Mouse (Mus musculus): ENCODE results near the gene Agxt2. TPM values are rescaled to one million over a fixed set of nuclear protein-coding genes. Genes with fewer than 3 reads are reported as not detected.
A peak's percentile ranks its signal among the peaks of the same experiment; 100 is the strongest.

Gene Agxt2
- total RNA-seq (2022), result not detected

GRCm38 (mm10) chr15:10358039-10358948, at the start of gene Agxt2:
Gene Agxt2 (plus strand): TSS chr15:10358532.
- DNase-seq (ENCODE audit: low spot score in 2 of 2), result no peak

GRCm38 (mm10) chr15:10311826-10312225, 46.5 kb upstream of the Agxt2 start:
- no peak for DNase-seq (ENCODE audit: low spot score in 2 of 2)

GRCm38 (mm10) chr15:10313522-10314455, 44.5 kb upstream of the Agxt2 start:
- DNase-seq (ENCODE audit: low spot score in 2 of 2), result peak; percentile 31 to 68

- DNase-seq (ENCODE audit: low spot score in 2 of 2), result no peak
Measured at GRCm38 (mm10) chr15:10325080-10325479, 33.3 kb upstream of the Agxt2 start, which contains the start of gene Gm21973. Gene Gm21973 (plus strand): TSS chr15:10325380.

GRCm38 (mm10) chr15:10330626-10331025, 27.7 kb upstream of the Agxt2 start:
- no peak for DNase-seq (ENCODE audit: low spot score in 2 of 2)

- DNase-seq (ENCODE audit: low spot score in 2 of 2), result no peak
Measured at GRCm38 (mm10) chr15:10332566-10332965, 25.8 kb upstream of the Agxt2 start.

GRCm38 (mm10) chr15:10338606-10339005, 19.7 kb upstream of the Agxt2 start:
- no peak for DNase-seq (ENCODE audit: low spot score in 2 of 2)

- no peak for DNase-seq (ENCODE audit: low spot score in 2 of 2)
Measured at GRCm38 (mm10) chr15:10347044-10347443, 11.3 kb upstream of the Agxt2 start.

- DNase-seq (ENCODE audit: low spot score in 2 of 2), result no peak
Measured at GRCm38 (mm10) chr15:10366331-10366730, 8.0 kb downstream of the Agxt2 start.

- DNase-seq (ENCODE audit: low spot score in 2 of 2), result no peak
Measured at GRCm38 (mm10) chr15:10375404-10375803, 17.1 kb downstream of the Agxt2 start.

- no peak for DNase-seq (ENCODE audit: low spot score in 2 of 2)
Measured at GRCm38 (mm10) chr15:10378338-10378959, 20.1 kb downstream of the Agxt2 start.

GRCm38 (mm10) chr15:10379757-10380458, 21.6 kb downstream of the Agxt2 start:
- DNase-seq (ENCODE audit: low spot score in 2 of 2), result no peak

- DNase-seq (ENCODE audit: low spot score in 2 of 2), result no peak
Measured at GRCm38 (mm10) chr15:10387263-10387662, 28.9 kb downstream of the Agxt2 start.

GRCm38 (mm10) chr15:10399795-10400194, 41.5 kb downstream of the Agxt2 start:
- no peak for DNase-seq (ENCODE audit: low spot score in 2 of 2)

GRCm38 (mm10) chr15:10400415-10400814, 42.1 kb downstream of the Agxt2 start:
- DNase-seq (ENCODE audit: low spot score in 2 of 2), result no peak

- no peak for DNase-seq (ENCODE audit: low spot score in 2 of 2)
Measured at GRCm38 (mm10) chr15:10409842-10410241, 51.5 kb downstream of the Agxt2 start.

- DNase-seq (ENCODE audit: low spot score in 2 of 2), result no peak
Measured at GRCm38 (mm10) chr15:10410881-10411280, 52.5 kb downstream of the Agxt2 start.

GRCm38 (mm10) chr15:10413656-10414055, 55.3 kb downstream of the Agxt2 start:
- DNase-seq (ENCODE audit: low spot score in 2 of 2), result no peak

- DNase-seq (ENCODE audit: low spot score in 2 of 2), result no peak
Measured at GRCm38 (mm10) chr15:10421138-10421784, 62.9 kb downstream of the Agxt2 start.

GRCm38 (mm10) chr15:10421785-10422144, 63.4 kb downstream of the Agxt2 start:
- no peak for DNase-seq (ENCODE audit: low spot score in 2 of 2)

Data from layer of hippocampus, adult 8-10 months (tissue).